12 mouse cellular contexts compared by ENCODE assay signal in genomic region chr11:107159034-107159433, GRCm38 (mm10). TPM values are rescaled to one million over a fixed set of nuclear protein-coding genes. Genes with fewer than 3 reads are reported as not detected.
A peak's percentile ranks its signal among the peaks of the same experiment; 100 is the strongest.
DNase-seq lines count a peak whose midpoint lies in the region; ATAC-seq and TF ChIP-seq lines count a peak whose summit lies in the region.
"Had no signal": no experiment of that assay in that cellular context is flagged by ENCODE, and none has a peak within 500 bp of the region (broad histone marks: within the 10 kb centered on the region; RNA-seq: fewer than 3 reads in every experiment).

No protein-coding gene starts in this region.

- no peaks in the 10 kb centered on the region for H3K4me1 ChIP-seq in intestine, postnatal 0 days (replicated peaks; ENCODE audit: control insufficient read depth, insufficient read depth, low read length)
- no peaks in the 10 kb centered on the region for H3K4me1 ChIP-seq in intestine, embryonic 15.5 days (replicated peaks)
- H3K4me1 ChIP-seq: limb, embryonic 15.5 days had no signal

- H3K4me3 ChIP-seq in intestine, postnatal 0 days (ENCODE audit: low read depth, low read length) = no peak overlapping the region
- no peak overlapping the region for H3K4me3 ChIP-seq in intestine, embryonic 15.5 days (replicated peaks)
- H3K4me3 ChIP-seq in C2C12 (ENCODE audit: insufficient read depth, poor library complexity, severe bottlenecking) = peak overlapping the region; percentile 0
- H3K4me3 ChIP-seq: forebrain, embryonic 12.5 days; limb, embryonic 15.5 days had no signal

- no peaks in the 10 kb centered on the region for H3K27me3 ChIP-seq in intestine, postnatal 0 days (replicated peaks; ENCODE audit: control insufficient read depth, insufficient read depth, low read length)
- H3K27me3 ChIP-seq in intestine, embryonic 15.5 days (replicated peaks) = no peaks in the 10 kb centered on the region
- no peaks in the 10 kb centered on the region for H3K27me3 ChIP-seq in C2C12 (ENCODE audit: control insufficient read depth, insufficient read depth, insufficient read length)
- H3K27me3 ChIP-seq: forebrain, embryonic 12.5 days; limb, embryonic 15.5 days had no signal

- H3K4me2 ChIP-seq in intestine, postnatal 0 days (replicated peaks; ENCODE audit: low read depth) = no peak overlapping the region
- no peak overlapping the region for H3K4me2 ChIP-seq in intestine, embryonic 15.5 days (replicated peaks)
- H3K4me2 ChIP-seq: forebrain, embryonic 12.5 days; hindbrain, embryonic 14.5 days; limb, embryonic 15.5 days had no signal

- WGBS in intestine, postnatal 0 days = 41% methylated on average over 1 of the region's 1 CpGs
- 48% methylated on average over 1 of the region's 1 CpGs for WGBS in intestine, embryonic 15.5 days

- H3K9me3 ChIP-seq in intestine, postnatal 0 days (ENCODE audit: control insufficient read depth) = no peaks in the 10 kb centered on the region
- no peaks in the 10 kb centered on the region for H3K9me3 ChIP-seq in intestine, embryonic 15.5 days
- H3K9me3 ChIP-seq: forebrain, embryonic 12.5 days; limb, embryonic 15.5 days had no signal

- H3K27ac ChIP-seq in intestine, postnatal 0 days (ENCODE audit: low read depth, low read length) = no peak overlapping the region
- H3K27ac ChIP-seq in intestine, embryonic 15.5 days = no peak overlapping the region
- H3K27ac ChIP-seq: forebrain, embryonic 12.5 days; hindbrain, embryonic 14.5 days; limb, embryonic 15.5 days had no signal

- H3K9ac ChIP-seq in intestine, postnatal 0 days (ENCODE audit: low read depth, low read length) = no peak overlapping the region
- no peak overlapping the region for H3K9ac ChIP-seq in intestine, embryonic 15.5 days
- H3K9ac ChIP-seq: forebrain, embryonic 12.5 days; hindbrain, embryonic 14.5 days; limb, embryonic 15.5 days had no signal

- no peaks in the 10 kb centered on the region for H3K36me3 ChIP-seq in intestine, postnatal 0 days (ENCODE audit: control insufficient read depth, insufficient read depth)
- no peaks in the 10 kb centered on the region for H3K36me3 ChIP-seq in intestine, embryonic 15.5 days
- H3K36me3 ChIP-seq in C2C12 (ENCODE audit: control insufficient read depth, insufficient read depth) = no peaks in the 10 kb centered on the region
- H3K36me3 ChIP-seq: limb, embryonic 15.5 days had no signal

- peak; percentile 71 for TF ChIP-seq CTCF in intestine, postnatal 0 days (IDR thresholded peaks at IDR 0.05; ENCODE audit: low read depth)
- no peak for TF ChIP-seq CTCF in C2C12 (IDR thresholded peaks at IDR 0.05; ENCODE audit: control insufficient read depth, insufficient read depth, insufficient read length)

- DNase-seq in ZHBTc4 (ENCODE audit: low read depth, low spot score) = peak; percentile 83
- peak; percentile 76 for DNase-seq in induced T-regulatory cell, adult 2 months (ENCODE audit: low read depth)
- DNase-seq in urinary bladder, postnatal 36 days (ENCODE audit: low spot score in 2 of 2) = no peak
- no peak for DNase-seq in layer of hippocampus, adult 18-20 months (ENCODE audit: low spot score in 2 of 2)
- DNase-seq in cerebellum, adult 8-10 months = no peak
- DNase-seq: adrenal gland, adult 2 months had no signal

- H3K79me2 ChIP-seq in C2C12 (ENCODE audit: control insufficient read depth, insufficient read depth) = no peaks in the 10 kb centered on the region

- ATAC-seq in intestine, postnatal 0 days = no peak
- no peak for ATAC-seq in intestine, embryonic 15.5 days

- no peaks in the 10 kb centered on the region for H3K79me3 ChIP-seq in C2C12 (ENCODE audit: low read depth)

- H3ac ChIP-seq in C2C12 (ENCODE audit: control insufficient read depth, insufficient read length, low read depth) = no peak overlapping the region

TF ChIP-seq in C2C12, 6 proteins besides CTCF, POLR2A, EP300 and RAD21:
- TF ChIP-seq MAX (IDR thresholded peaks at IDR 0.05) (no peak), USF1 (IDR thresholded peaks at IDR 0.05; ENCODE audit: low read depth) (no peak), FOSL1 (IDR thresholded peaks at IDR 0.05; ENCODE audit: insufficient read depth, low read length, poor library complexity, severe bottlenecking) (no peak), MYOG (IDR thresholded peaks at IDR 0.05; ENCODE audit: control insufficient read depth, extremely low read depth, insufficient read length) (no peak), MYOD1 (IDR thresholded peaks at IDR 0.05; ENCODE audit: control insufficient read depth, insufficient read length, low read depth) (no peak), CEBPB (IDR thresholded peaks at IDR 0.05; ENCODE audit: low read depth) (no peak)

RNA-seq across cellular contexts. Expression of gene Bptf, which starts 27.1 kb away (rescaled TPM):
- 14.4 and 17.8 TPM in 2 replicates for polyA plus RNA-seq in intestine, postnatal 0 days (2015; fragmentation: Nextera tagmentation; extraction: Ambion mirVana)
- polyA plus RNA-seq in intestine, embryonic 15.5 days (2015; fragmentation: Nextera tagmentation; extraction: Ambion mirVana) = 21.6 and 26.4 TPM in 2 replicates
- 14.8 TPM for polyA plus RNA-seq in C2C12 (2012; fragmentation: generic; extraction: Trizol)
- 10 to 100 TPM; 71.7 to 74.0 TPM for total RNA-seq in layer of hippocampus, adult 18-20 months (2021)

RNA-seq across cellular contexts. Expression of gene Nol11, which starts 30.1 kb away (rescaled TPM):
- 14.8 TPM in 2 replicates for polyA plus RNA-seq in intestine, postnatal 0 days (2015; fragmentation: Nextera tagmentation; extraction: Ambion mirVana)
- 44.7 and 47.5 TPM in 2 replicates for polyA plus RNA-seq in intestine, embryonic 15.5 days (2015; fragmentation: Nextera tagmentation; extraction: Ambion mirVana)
- polyA plus RNA-seq in C2C12 (2012; fragmentation: generic; extraction: Trizol) = 24.4 TPM
- 10 to 100 TPM; 22.9 to 25.4 TPM for total RNA-seq in layer of hippocampus, adult 18-20 months (2021)

Comparison
In these comparisons a context has a peak if more than half of its experiments do, and no peak if none do; other contexts are left out.
1. DNase-seq: peak in ZHBTc4 (single experiment) and induced T-regulatory cell, adult 2 months (single experiment); none in urinary bladder, postnatal 36 days (0 of 2), layer of hippocampus, adult 18-20 months (0 of 2) and cerebellum, adult 8-10 months (single experiment).